Mouse (Mus musculus) CH12.LX (cell line): Measurements from ENCODE around the gene Cep41.

Experiments
- CTCF ChIP-seq, 2 experiments: IDR thresholded peaks in 1 of 2; conservative IDR thresholded peaks in 1 of 2; 2 replicates each; pipeline ENCODE4 v1.5.1; 2011 to 2012; ENCODE audit warnings: low read depth in 2 of 2, low read length in 2 of 2, improper control_type of control experiment in 1 of 2, inconsistent platforms in 1 of 2, mild to moderate bottlenecking in 1 of 2, moderate library complexity in 1 of 2
- EP300 ChIP-seq: IDR thresholded peaks from 2 replicates; pipeline ENCODE4 v1.6.1; 2011; ENCODE audit warnings: low read length, improper control_type of control experiment

DNA sequence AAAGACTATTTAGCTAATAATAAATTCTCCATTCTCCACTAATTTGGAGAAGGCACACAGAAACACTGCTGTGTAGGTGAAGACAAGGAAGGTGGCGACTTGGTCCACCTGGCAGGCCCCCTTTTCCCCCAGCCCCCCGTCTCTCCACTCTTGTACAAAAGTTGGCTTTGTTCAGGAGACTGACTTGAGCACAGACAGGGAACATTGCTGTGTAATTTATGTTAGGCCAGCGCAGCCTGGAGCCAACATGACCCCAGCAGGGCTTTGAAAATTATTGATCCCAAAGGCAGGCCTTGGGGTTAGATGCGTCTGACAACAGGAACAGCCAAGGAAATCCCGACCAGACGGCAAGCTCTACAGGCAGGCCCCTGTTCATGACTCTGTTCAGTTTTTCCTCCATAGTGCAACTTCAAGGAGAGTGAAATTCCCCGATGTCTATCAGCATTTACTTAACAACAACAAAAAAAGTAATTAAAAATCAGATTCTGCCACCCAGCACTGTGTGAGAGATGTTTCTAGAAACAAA is 89.1 kb downstream of the Cep41 start:
- TF ChIP-seq CTCF (conservative IDR thresholded peaks at IDR 0.05 in 1 of 2, IDR thresholded peaks at IDR 0.05 in 1 of 2; ENCODE audit: low read depth in 2 of 2, low read length in 2 of 2) (no peak), EP300 (no peak)
